Mouse (Mus musculus) brain, embryonic 14.5 days (tissue): ENCODE measurements around the gene Fam243.
A peak's percentile ranks its signal among the peaks of the same experiment; 100 is the strongest.

Experiments used
- CTCF ChIP-seq: fragments of 200-500 bp; IDR thresholded peaks from 2 replicates; pipeline ENCODE4 v1.5.1; 2012; ENCODE audit warnings: inconsistent platforms, mild to moderate bottlenecking, moderate library complexity, borderline replicate concordance; ENCODE audit not compliant: insufficient read depth, insufficient read length; ENCODE audit errors: extremely low read depth
- POLR2A ChIP-seq: fragments of 200-500 bp; IDR thresholded peaks from 2 replicates; pipeline ENCODE4 v1.6.1; 2012; ENCODE audit warnings: mild to moderate bottlenecking, inconsistent platforms, borderline replicate concordance; ENCODE audit not compliant: poor library complexity, insufficient read depth, insufficient read length, severe bottlenecking; ENCODE audit errors: extremely low read depth

GRCm38 (mm10) chr16:92334600-92334999, 13.4 kb upstream of the Fam243 start:
- TF ChIP-seq CTCF (peak; percentile 27; the same call in 1 of the 2 replicates), POLR2A (no peak)
